Mouse (Mus musculus) hindbrain, embryonic 16.5 days (tissue): ENCODE measurements at regions not wholly inside any gene's neighbourhood (a gene's known extent, or its start where the extent isn't known, plus 50 kb on each side); places are given as distances from the start of the nearest gene placed in this dataset.

ENCODE experiments used
- ATAC-seq: fragments of 200-750 bp; cut with Nextera tagmentation; 2 replicates; pipeline ENCODE4 v1.8.0; 2017; ENCODE audit warnings: moderate TSS enrichment, moderate library complexity
- H3K27ac ChIP-seq: fragments of 300-500 bp; sonication (generic); 2 replicates; pipeline ENCODE4 v1.5.1; 2014; ENCODE audit warnings: low read depth, mild to moderate bottlenecking, control low read depth, low read length, moderate library complexity
- H3K27me3 ChIP-seq: fragments of 300-500 bp; sonication (generic); replicated peaks from 2 replicates; pipeline ENCODE4 v1.6.1; 2014; ENCODE audit warnings: low read length; ENCODE audit not compliant: control insufficient read depth, insufficient read depth
- H3K36me3 ChIP-seq: fragments of 300-500 bp; sonication (generic); 2 replicates; pipeline ENCODE4 v1.6.1; 2014; ENCODE audit warnings: mild to moderate bottlenecking, low read length, moderate library complexity, mixed read lengths; ENCODE audit not compliant: control insufficient read depth, insufficient read depth
- H3K4me1 ChIP-seq: fragments of 300-500 bp; sonication (generic); 2 replicates; pipeline ENCODE4 v1.6.1; 2014; ENCODE audit warnings: low read depth, low read length; ENCODE audit not compliant: control insufficient read depth, insufficient read depth
- H3K4me2 ChIP-seq: fragments of 300-500 bp; sonication (generic); 2 replicates; pipeline ENCODE4 v1.6.1; 2014; ENCODE audit warnings: mild to moderate bottlenecking, low read length, control low read depth, moderate library complexity
- H3K4me3 ChIP-seq: fragments of 300-500 bp; sonication (generic); 2 replicates; pipeline ENCODE4 v1.5.1; 2014; ENCODE audit warnings: mild to moderate bottlenecking, low read length, control low read depth, moderate library complexity
- H3K9ac ChIP-seq: fragments of 300-500 bp; sonication (generic); 2 replicates; pipeline ENCODE4 v1.6.1; 2014; ENCODE audit warnings: low read depth, mild to moderate bottlenecking, control low read depth, low read length, moderate library complexity
- H3K9me3 ChIP-seq: fragments of 300-500 bp; sonication (generic); 2 replicates; pipeline ENCODE4 v1.6.1; 2014; ENCODE audit warnings: mild to moderate bottlenecking, low read length, moderate library complexity; ENCODE audit not compliant: control insufficient read depth
- WGBS: fragments of 180-500 bp; shearing (Covaris S2); extraction: QIAGEN DNeasy Blood & Tissue Kit; methylation state at CpG from one replicate; pipeline ENCODE4 v1.1.7; 2014; 5-methylcytosine and 5-hydroxymethylcytosine counted together

DNA sequence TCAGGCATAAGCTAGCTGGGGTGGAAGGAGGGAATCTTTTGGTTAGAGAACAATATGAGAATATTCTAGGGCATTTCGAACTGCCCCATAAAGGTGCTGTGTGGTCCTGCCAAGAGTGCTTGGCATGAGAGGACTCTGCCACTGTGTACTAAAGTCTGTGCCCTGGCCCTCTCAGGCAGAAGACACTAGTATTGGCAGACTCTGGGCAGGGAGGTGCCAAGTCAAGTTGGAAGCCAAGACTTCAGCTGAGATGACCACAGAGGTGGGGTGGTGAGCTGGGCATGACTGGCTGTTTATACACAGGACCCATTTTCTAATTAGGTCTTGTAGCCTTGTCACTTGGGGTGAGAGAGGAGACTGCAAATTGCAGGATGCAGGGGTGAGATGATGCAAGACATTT lies 104.4 kb upstream of the Glra1 start:
- no peaks in the 10 kb centered on the region for H3K27me3 ChIP-seq
- no peak overlapping the region for H3K4me2 ChIP-seq
- peak; percentile 60; the same call in 1 of the 2 replicates for ATAC-seq
- no peak overlapping the region for H3K4me3 ChIP-seq
- H3K9me3 ChIP-seq, result no peaks in the 10 kb centered on the region
- H3K27ac ChIP-seq, result no peak overlapping the region
- no peaks in the 10 kb centered on the region for H3K36me3 ChIP-seq
- 72% methylated on average over 1 of the region's 1 CpGs for WGBS
- H3K9ac ChIP-seq, result no peak overlapping the region
- H3K4me1 ChIP-seq, result no peaks in the 10 kb centered on the region

DNA sequence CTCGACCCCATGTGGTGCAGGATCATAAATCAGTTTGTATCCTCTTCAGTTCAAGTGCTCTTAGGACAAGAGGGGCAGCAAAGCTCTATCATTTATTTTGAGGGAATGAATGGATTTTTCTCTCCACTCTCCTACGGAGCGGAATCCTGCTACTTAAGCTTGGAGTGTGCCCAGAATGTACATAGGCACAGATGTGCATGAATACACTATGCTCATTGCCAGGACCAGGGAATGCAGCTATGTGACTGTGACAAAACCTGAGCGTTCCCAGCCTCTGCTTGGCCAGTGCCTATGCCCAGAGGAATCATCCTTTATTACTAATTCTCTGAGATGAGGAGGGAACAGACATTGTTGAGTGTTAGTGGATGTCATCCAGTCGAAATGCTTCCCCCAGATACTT lies 99.5 kb upstream of the Glra1 start:
- H3K9ac ChIP-seq, result no peak overlapping the region
- 63% methylated on average over 5 of the region's 5 CpGs for WGBS
- ATAC-seq, result no peak
- no peaks in the 10 kb centered on the region for H3K9me3 ChIP-seq
- H3K4me2 ChIP-seq, result no peak overlapping the region
- H3K27ac ChIP-seq, result no peak overlapping the region
- no peak overlapping the region for H3K4me3 ChIP-seq
- H3K4me1 ChIP-seq, result no peaks in the 10 kb centered on the region
- no peaks in the 10 kb centered on the region for H3K27me3 ChIP-seq
- no peaks in the 10 kb centered on the region for H3K36me3 ChIP-seq

DNA sequence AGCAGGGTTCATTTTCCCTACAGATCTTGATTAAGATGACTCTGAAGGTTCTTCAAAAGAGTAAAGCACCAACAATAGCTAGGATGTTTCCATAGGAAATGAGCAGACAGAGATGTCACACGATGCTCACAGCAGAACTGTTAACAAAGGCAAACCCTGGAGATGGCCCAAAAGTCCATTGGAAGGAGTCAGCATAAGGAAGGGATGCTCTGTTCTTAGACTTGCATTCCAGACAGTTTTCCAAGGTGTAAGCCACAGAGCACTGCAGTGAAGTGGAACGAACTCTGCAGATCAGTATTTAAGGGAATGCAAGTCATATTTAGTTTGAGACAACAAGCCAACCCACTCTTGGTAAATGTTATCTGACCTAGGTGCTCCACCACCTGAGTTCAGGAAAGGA lies 93.9 kb upstream of the Glra1 start:
- Histone ChIP-seq H3K4me3 (no peak overlapping the region), H3K4me2 (no peak overlapping the region), H3K27me3 (no peaks in the 10 kb centered on the region), H3K4me1 (no peaks in the 10 kb centered on the region), H3K9me3 (no peaks in the 10 kb centered on the region), H3K9ac (no peak overlapping the region), H3K27ac (no peak overlapping the region), H3K36me3 (no peaks in the 10 kb centered on the region)
- no peak for ATAC-seq
- WGBS, result 87% methylated on average over 2 of the region's 2 CpGs

DNA sequence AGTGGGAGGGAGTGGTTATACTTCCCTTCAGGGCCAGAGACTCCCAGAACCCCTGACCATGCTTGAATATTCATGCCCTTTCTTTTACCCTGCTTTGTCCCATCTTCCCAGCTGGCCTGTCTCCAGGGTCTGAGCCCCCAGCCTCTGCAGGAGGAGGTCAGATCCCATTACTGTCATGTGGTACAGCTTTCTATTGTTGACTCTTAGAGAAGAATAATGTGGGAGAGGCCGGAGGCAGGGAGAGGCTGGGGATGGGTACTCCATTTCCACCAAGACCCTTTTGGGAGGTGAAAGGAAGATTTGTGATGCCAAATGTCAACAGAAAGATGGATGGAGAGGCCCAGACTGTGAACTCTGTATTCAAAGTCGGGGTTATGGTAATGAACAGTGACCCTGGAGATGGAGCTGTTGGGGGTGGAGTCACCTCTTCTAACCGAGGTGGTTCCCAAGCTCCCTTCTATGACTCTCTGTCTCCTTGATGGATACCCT lies 77.1 kb upstream of the Glra1 start:
- Histone ChIP-seq H3K36me3 (no peaks in the 10 kb centered on the region), H3K4me2 (no peak overlapping the region), H3K27me3 (no peaks in the 10 kb centered on the region), H3K9me3 (no peaks in the 10 kb centered on the region), H3K27ac (no peak overlapping the region), H3K4me1 (peaks cover 5% of the 10 kb centered on the region), H3K4me3 (no peak overlapping the region), H3K9ac (no peak overlapping the region)
- peak; percentile 40; the same call in 1 of the 2 replicates for ATAC-seq
- 11% methylated on average over 3 of the region's 3 CpGs for WGBS

DNA sequence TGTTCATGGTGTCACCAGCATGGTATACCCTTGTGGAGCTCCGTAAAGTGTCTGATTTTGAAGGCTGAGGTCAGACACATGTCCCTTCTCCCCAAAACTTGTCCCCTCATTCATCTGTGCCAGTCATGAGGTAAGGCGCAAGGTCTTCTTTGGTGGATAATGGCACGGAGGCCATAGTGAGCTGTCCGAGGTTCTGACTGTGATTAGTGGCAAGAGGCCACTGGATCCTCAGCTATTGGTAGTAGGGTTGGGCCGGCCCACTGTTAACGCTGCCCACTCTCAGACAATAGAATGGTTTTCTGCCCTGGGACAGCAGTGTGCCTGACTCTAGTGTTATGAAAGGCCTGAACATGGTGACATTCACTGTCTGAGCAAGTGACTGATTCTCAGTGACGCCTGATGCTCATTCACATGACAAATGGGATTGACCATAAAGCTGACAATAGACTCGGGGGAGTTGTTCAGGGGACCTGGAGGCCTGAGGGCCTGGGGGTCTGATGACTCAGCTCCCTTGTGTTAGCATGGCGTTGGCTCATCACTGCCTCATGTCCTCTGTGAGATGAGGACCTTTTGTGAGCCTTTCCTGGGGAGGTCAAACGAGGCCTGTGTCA lies 74.5 kb upstream of the Glra1 start:
- WGBS, result 27% methylated on average over 10 of the region's 10 CpGs
- Histone ChIP-seq H3K4me1 (peaks cover 5% of the 10 kb centered on the region), H3K9me3 (no peaks in the 10 kb centered on the region), H3K4me3 (no peak overlapping the region), H3K36me3 (no peaks in the 10 kb centered on the region), H3K27me3 (no peaks in the 10 kb centered on the region), H3K4me2 (no peak overlapping the region), H3K27ac (no peak overlapping the region), H3K9ac (no peak overlapping the region)
- no peak for ATAC-seq

DNA sequence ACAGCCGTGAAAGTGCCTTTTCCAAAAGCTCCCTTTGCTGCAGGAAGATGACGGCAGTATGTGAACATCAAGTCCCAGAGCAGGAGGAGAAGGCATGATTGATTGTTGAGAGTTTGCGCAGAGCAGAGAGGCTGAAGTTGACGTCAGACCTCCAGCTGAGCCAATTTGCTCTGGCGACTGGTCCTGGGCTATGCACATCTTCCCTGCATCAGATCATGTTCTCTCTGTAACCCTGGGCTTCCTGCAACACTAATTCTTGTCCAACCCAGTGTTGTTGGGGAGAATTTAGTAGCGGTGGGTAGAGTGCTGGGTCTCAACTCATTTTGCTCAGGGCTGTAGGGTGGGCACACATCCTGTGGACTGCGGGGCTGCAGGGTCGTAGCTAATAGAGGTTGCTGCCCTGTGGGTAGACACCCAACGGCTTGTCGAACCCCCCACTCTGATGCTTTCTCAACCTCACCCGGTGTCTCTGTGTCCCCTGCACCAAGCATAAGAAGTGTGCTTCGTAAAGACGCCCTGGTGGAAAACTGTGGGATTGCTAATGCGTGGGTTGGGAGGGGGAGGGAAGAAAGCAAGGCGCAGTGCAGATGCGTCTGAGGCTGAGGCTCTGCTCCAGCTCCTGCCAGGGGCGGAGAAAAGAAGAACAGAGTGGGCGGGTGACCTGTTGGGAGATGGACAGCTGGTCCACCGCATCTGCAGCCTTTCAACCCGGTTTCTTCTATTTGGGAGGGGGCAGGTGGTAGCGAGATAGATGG lies 73.4 kb upstream of the Glra1 start:
- Histone ChIP-seq H3K4me2 (peak overlapping the region; percentile 58), H3K4me1 (peaks cover 5% of the 10 kb centered on the region), H3K27me3 (no peaks in the 10 kb centered on the region), H3K4me3 (peak overlapping the region; percentile 31), H3K36me3 (no peaks in the 10 kb centered on the region), H3K9me3 (no peaks in the 10 kb centered on the region), H3K9ac (peak overlapping the region; percentile 54; the same call in 1 of the 2 replicates), H3K27ac (peak overlapping the region; percentile 31; the same call in 1 of the 2 replicates)
- ATAC-seq, result peak; percentile 89
- 36% methylated on average over 21 of the region's 21 CpGs for WGBS

DNA sequence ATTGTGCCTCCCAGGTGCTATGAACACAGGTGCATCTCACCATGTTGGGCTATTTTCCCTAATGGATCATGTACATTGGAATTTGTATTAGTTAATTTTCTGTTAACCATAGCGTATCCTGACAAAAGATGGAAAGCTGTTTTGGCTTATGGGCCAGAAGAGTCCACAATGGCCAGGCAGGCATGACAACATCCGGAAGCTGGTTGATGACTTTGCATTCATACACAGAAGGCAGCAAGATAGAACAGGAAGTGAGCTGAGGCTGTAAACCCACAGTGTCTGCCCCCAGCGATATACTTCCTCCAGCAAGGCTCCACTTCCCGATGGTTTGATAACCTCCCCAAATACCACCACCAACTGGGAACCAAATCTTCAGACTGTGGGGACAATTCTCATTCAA lies 55.1 kb upstream of the Glra1 start:
- Histone ChIP-seq H3K9ac (no peak overlapping the region), H3K9me3 (no peaks in the 10 kb centered on the region), H3K27ac (no peak overlapping the region), H3K4me3 (no peak overlapping the region), H3K36me3 (no peaks in the 10 kb centered on the region), H3K27me3 (no peaks in the 10 kb centered on the region), H3K4me2 (no peak overlapping the region), H3K4me1 (no peaks in the 10 kb centered on the region)
- 93% methylated on average over 4 of the region's 4 CpGs for WGBS
- no peak for ATAC-seq

DNA sequence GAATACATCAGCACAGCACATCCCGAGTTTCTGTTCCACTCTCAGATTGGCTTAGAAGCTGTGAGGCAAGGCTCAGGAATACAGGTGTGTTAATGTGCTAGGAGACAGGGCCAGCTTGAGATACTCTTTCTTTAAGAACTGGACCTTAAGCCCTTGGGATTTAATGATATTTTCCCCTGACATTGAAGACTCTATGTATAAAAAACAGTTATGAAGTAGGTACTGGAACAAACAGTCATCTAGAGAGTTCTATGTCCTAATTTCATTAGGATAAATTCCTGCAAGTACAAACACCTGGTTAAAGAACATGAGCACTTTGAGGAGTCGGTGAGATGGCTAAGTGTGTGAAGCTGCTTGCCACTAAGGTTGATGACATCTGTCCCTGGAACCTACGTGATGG lies 54.3 kb upstream of the Glra1 start:
- Histone ChIP-seq H3K9me3 (no peaks in the 10 kb centered on the region), H3K4me1 (no peaks in the 10 kb centered on the region), H3K4me2 (no peak overlapping the region), H3K27me3 (no peaks in the 10 kb centered on the region), H3K9ac (no peak overlapping the region), H3K36me3 (no peaks in the 10 kb centered on the region), H3K27ac (no peak overlapping the region), H3K4me3 (no peak overlapping the region)
- ATAC-seq, result no peak
- WGBS, result 85% methylated on average over 3 of the region's 3 CpGs
